Mouse (Mus musculus) C2C12 (cell line): ENCODE results near the gene Tmem45a. TPM values are rescaled to one million over a fixed set of nuclear protein-coding genes. Genes with fewer than 3 reads are reported as not detected.
"Not testable (repeated sequence)": the region's sequence is repeated elsewhere in the genome, so short reads cannot be mapped to it uniquely, and the experiment has no call there.

Experiments used
- H3K27me3 ChIP-seq: one replicate; pipeline ENCODE4 v1.6.1; 2011; ENCODE audit not compliant: control insufficient read depth, insufficient read depth, insufficient read length
- H3K36me3 ChIP-seq: one replicate; pipeline ENCODE4 v1.6.1; 2011; ENCODE audit not compliant: control insufficient read depth, insufficient read depth
- H3K4me3 ChIP-seq: one replicate; pipeline ENCODE4 v1.5.1; 2011; ENCODE audit warnings: mild to moderate bottlenecking, control low read depth; ENCODE audit not compliant: poor library complexity, insufficient read depth, severe bottlenecking
- H3K79me2 ChIP-seq: one replicate; pipeline ENCODE4 v1.6.1; 2011; ENCODE audit not compliant: control insufficient read depth, insufficient read depth
- H3K79me3 ChIP-seq: one replicate; pipeline ENCODE4 v1.6.1; 2011; ENCODE audit warnings: low read depth, control low read depth
- H3ac ChIP-seq: one replicate; pipeline ENCODE3; 2011; ENCODE audit warnings: low read depth; ENCODE audit not compliant: control insufficient read depth, insufficient read length
- CEBPB ChIP-seq: IDR thresholded peaks from one replicate; pipeline ENCODE4 v1.6.1; 2011; ENCODE audit warnings: low read depth, mild to moderate bottlenecking, control low read depth, moderate library complexity
- CTCF ChIP-seq: IDR thresholded peaks from one replicate; pipeline ENCODE4 v1.5.1; 2011; ENCODE audit not compliant: control insufficient read depth, insufficient read depth, insufficient read length
- FOSL1 ChIP-seq: IDR thresholded peaks from one replicate; pipeline ENCODE4 v1.8.0; 2011; ENCODE audit warnings: mild to moderate bottlenecking, low read length; ENCODE audit not compliant: poor library complexity, insufficient read depth, severe bottlenecking
- MAX ChIP-seq: IDR thresholded peaks from one replicate; pipeline ENCODE4 v1.6.1; 2011; ENCODE audit warnings: mild to moderate bottlenecking, control low read depth
- MYOD1 ChIP-seq: IDR thresholded peaks from one replicate; pipeline ENCODE4 v1.6.1; 2011; ENCODE audit warnings: low read depth; ENCODE audit not compliant: control insufficient read depth, insufficient read length
- MYOG ChIP-seq: IDR thresholded peaks from one replicate; pipeline ENCODE4 v1.6.1; 2011; ENCODE audit not compliant: control insufficient read depth, insufficient read length; ENCODE audit errors: extremely low read depth
- USF1 ChIP-seq: IDR thresholded peaks from one replicate; pipeline ENCODE4 v1.6.1; 2011; ENCODE audit warnings: low read depth, mild to moderate bottlenecking, control low read depth, moderate library complexity
- long read RNA-seq, 2 experiments: library from polyadenylated mRNA; unstranded; transcript quantifications; one replicate each; pipeline ENCODE4 v2.0.0; 2019 to 2020
- polyA plus RNA-seq: library from polyadenylated mRNA; unstranded; fragments of >200 nt; fragmentation: generic; extraction: Trizol; gene quantifications from one replicate; pipeline ENCODE4 v1.2.1, GENCODE M21; 2012; ENCODE audit warnings: missing spikeins

The Tmem45a gene
- polyA plus RNA-seq = 0.04 TPM
- long read RNA-seq, experiment 1, transcript Tmem45a-201 (6 exons, 2,701 nt) = major isoform, 41 of 50 reads
- long read RNA-seq, experiment 1, partial matches to known transcripts = 2 of 50 reads
- long read RNA-seq, experiment 1, other reads (novel, unspliced or antisense) = 7 of 50 reads
- long read RNA-seq, experiment 2, transcript Tmem45a-201 (6 exons, 2,701 nt) = major isoform, 9 of 10 reads
- long read RNA-seq, experiment 2, partial matches to known transcripts = 0 of 10 reads
- long read RNA-seq, experiment 2, other reads (novel, unspliced or antisense) = 1 of 10 reads

GRCm38 (mm10) chr16:56885824-56886615 is at the start of gene Tmem45a:
TSS of gene Tmem45a (minus strand) at chr16:56886166.
- H3K4me3 ChIP-seq = no peak within 1 kb of the TSS
- H3K79me3 ChIP-seq = no peaks in the 10 kb centered on the region
- no peak within 1 kb of the TSS for H3ac ChIP-seq
- no peaks in the 10 kb centered on the region for H3K27me3 ChIP-seq
- H3K36me3 ChIP-seq = no peaks in the 10 kb centered on the region
- TF ChIP-seq CEBPB = no peak
- no peak for TF ChIP-seq CTCF
- TF ChIP-seq MYOG = no peak
- no peak for TF ChIP-seq FOSL1
- TF ChIP-seq MYOD1 = no peak
- H3K79me2 ChIP-seq = no peaks in the 10 kb centered on the region

GRCm38 (mm10) chr16:56928023-56928422 is 42.1 kb upstream of the Tmem45a start, which contains the start of gene Lnp1:
TSS of gene Lnp1 (minus strand) at chr16:56928061.
- H3K27me3 ChIP-seq = no peaks in the 10 kb centered on the region
- no peaks in the 10 kb centered on the region for H3K79me3 ChIP-seq
- H3ac ChIP-seq = no peak within 1 kb of the TSS
- no peak for TF ChIP-seq MYOG
- no peak for TF ChIP-seq CEBPB
- no peak for TF ChIP-seq USF1
- no peak for TF ChIP-seq MYOD1
- no peak within 1 kb of the TSS for H3K4me3 ChIP-seq
- H3K36me3 ChIP-seq = no peaks in the 10 kb centered on the region
- no peaks in the 10 kb centered on the region for H3K79me2 ChIP-seq

- no peaks in the 10 kb centered on the region for H3K79me3 ChIP-seq
- no peak overlapping the region for H3K4me3 ChIP-seq
- no peaks in the 10 kb centered on the region for H3K27me3 ChIP-seq
- H3K79me2 ChIP-seq = no peaks in the 10 kb centered on the region
- no peak overlapping the region for H3ac ChIP-seq
- no peaks in the 10 kb centered on the region for H3K36me3 ChIP-seq
- no peak for TF ChIP-seq USF1
- TF ChIP-seq MAX = no peak
- TF ChIP-seq CTCF = no peak
- no peak for TF ChIP-seq FOSL1
- no peak for TF ChIP-seq MYOD1
- no peak for TF ChIP-seq MYOG
- TF ChIP-seq CEBPB = no peak
Observed at GRCm38 (mm10) chr16:56920102-56920657, 34.2 kb upstream of the Tmem45a start.

GRCm38 (mm10) chr16:56917230-56917629 is 31.3 kb upstream of the Tmem45a start:
- Histone ChIP-seq H3K27me3 (no peaks in the 10 kb centered on the region), H3K4me3 (no peak overlapping the region), H3K36me3 (no peaks in the 10 kb centered on the region), H3K79me3 (no peaks in the 10 kb centered on the region), H3ac (no peak overlapping the region), H3K79me2 (no peaks in the 10 kb centered on the region)
- TF ChIP-seq FOSL1 (no peak), MYOD1 (no peak), CTCF (no peak), MAX (no peak), CEBPB (no peak), USF1 (no peak), MYOG (no peak)

GRCm38 (mm10) chr16:56908986-56909385 is 23.0 kb upstream of the Tmem45a start:
- H3K36me3 ChIP-seq = no peaks in the 10 kb centered on the region
- H3ac ChIP-seq = no peak overlapping the region
- H3K4me3 ChIP-seq = no peak overlapping the region
- H3K79me2 ChIP-seq = no peaks in the 10 kb centered on the region
- TF ChIP-seq FOSL1 (no peak), CEBPB (no peak), MYOD1 (no peak), USF1 (no peak)
- no peaks in the 10 kb centered on the region for H3K79me3 ChIP-seq
- no peaks in the 10 kb centered on the region for H3K27me3 ChIP-seq

- H3K79me2 ChIP-seq, H3K79me3 ChIP-seq, H3K4me3 ChIP-seq, H3ac ChIP-seq, H3K36me3 ChIP-seq, H3K27me3 ChIP-seq: not testable (repeated sequence)
Observed at GRCm38 (mm10) chr16:56902206-56902605, 16.2 kb upstream of the Tmem45a start.
